Comparison of ENCODE assay signal across 7 mouse cellular contexts in the genomic region with DNA sequence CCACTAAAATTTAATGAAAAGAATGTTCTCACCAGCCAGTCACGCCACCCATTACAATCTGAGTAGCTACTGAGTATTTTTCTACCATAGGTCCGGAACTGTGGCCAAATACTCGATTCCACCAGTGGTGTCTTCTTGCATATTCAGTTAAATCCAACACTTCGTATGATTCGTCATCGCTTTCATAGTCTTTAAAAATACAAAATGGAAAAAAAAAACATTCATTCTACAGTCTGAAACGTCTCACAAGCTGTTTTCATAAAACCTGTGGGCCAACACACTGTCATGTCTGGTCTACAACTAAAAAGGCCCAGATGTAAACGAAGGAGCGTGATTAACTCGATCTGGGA. TPM values are rescaled to one million over a fixed set of nuclear protein-coding genes. Genes with fewer than 3 reads are reported as not detected.
DNase-seq lines count a peak whose midpoint lies in the region; ATAC-seq and TF ChIP-seq lines count a peak whose summit lies in the region.

No protein-coding gene starts in this region.

- 33% methylated on average over 10 of the region's 10 CpGs for WGBS in lung, adult 2 months
- WGBS in embryonic facial prominence, embryonic 15.5 days, result 28% methylated on average over 10 of the region's 10 CpGs
- WGBS in intestine, postnatal 0 days, result 39% methylated on average over 10 of the region's 10 CpGs
- WGBS in olfactory bulb, adult 2 months, result 22% methylated on average over 10 of the region's 10 CpGs

- ATAC-seq in embryonic facial prominence, embryonic 15.5 days (ENCODE audit: insufficient number of reproducible peaks, low FRiP score, low TSS enrichment, low read depth), result no peak
- no peak for ATAC-seq in intestine, postnatal 0 days

- H3K4me3 ChIP-seq in lung, adult 2 months (replicated peaks; ENCODE audit: extremely low read depth, low read depth, low read length), result peak overlapping the region; percentile 77
- H3K4me3 ChIP-seq in embryonic facial prominence, embryonic 15.5 days (replicated peaks), result peak overlapping the region; percentile 51
- H3K4me3 ChIP-seq in intestine, postnatal 0 days (ENCODE audit: low read depth, low read length), result peak overlapping the region; percentile 61
- H3K4me3 ChIP-seq in olfactory bulb, adult 2 months (ENCODE audit: insufficient read depth, low read depth, low read length), result peak overlapping the region; percentile 53

- H3K4me2 ChIP-seq in embryonic facial prominence, embryonic 15.5 days (replicated peaks), result peak overlapping the region; percentile 45
- peak overlapping the region; percentile 58 for H3K4me2 ChIP-seq in intestine, postnatal 0 days (replicated peaks; ENCODE audit: low read depth)

- no peaks in the 10 kb centered on the region for H3K9me3 ChIP-seq in embryonic facial prominence, embryonic 15.5 days (replicated peaks)
- H3K9me3 ChIP-seq in intestine, postnatal 0 days (ENCODE audit: control insufficient read depth), result no peaks in the 10 kb centered on the region

- H3K27ac ChIP-seq in embryonic facial prominence, embryonic 15.5 days (replicated peaks), result peak overlapping the region; percentile 89
- peak overlapping the region; percentile 76 for H3K27ac ChIP-seq in intestine, postnatal 0 days (ENCODE audit: low read depth, low read length)
- peak overlapping the region; percentile 88 for H3K27ac ChIP-seq in olfactory bulb, adult 2 months (ENCODE audit: insufficient read depth, low read depth, low read length)

- TF ChIP-seq CTCF in lung, adult 2 months (IDR thresholded peaks at IDR 0.05; ENCODE audit: insufficient read depth, low read length), result no peak
- no peak for TF ChIP-seq CTCF in intestine, postnatal 0 days (IDR thresholded peaks at IDR 0.05; ENCODE audit: low read depth)
- no peak for TF ChIP-seq CTCF in olfactory bulb, adult 2 months (IDR thresholded peaks at IDR 0.05; ENCODE audit: insufficient read depth, low read depth, low read length)

- no peak for DNase-seq in lung, adult 2 months
- DNase-seq in lung, postnatal 4 days, result no peak
- no peak for DNase-seq in testis, postnatal 10 days (ENCODE audit: low spot score)
- DNase-seq in gastrocnemius, adult 8-10 months (ENCODE audit: low spot score in 2 of 2), result no peak

- H3K27me3 ChIP-seq in embryonic facial prominence, embryonic 15.5 days, result no peaks in the 10 kb centered on the region
- H3K27me3 ChIP-seq in intestine, postnatal 0 days (replicated peaks; ENCODE audit: control insufficient read depth, insufficient read depth, low read length), result no peaks in the 10 kb centered on the region

- no peaks in the 10 kb centered on the region for H3K36me3 ChIP-seq in embryonic facial prominence, embryonic 15.5 days
- no peaks in the 10 kb centered on the region for H3K36me3 ChIP-seq in intestine, postnatal 0 days (ENCODE audit: control insufficient read depth, insufficient read depth)

- no peaks in the 10 kb centered on the region for H3K4me1 ChIP-seq in lung, adult 2 months (ENCODE audit: control insufficient read depth, insufficient read depth, low read length)
- H3K4me1 ChIP-seq in embryonic facial prominence, embryonic 15.5 days, result no peaks in the 10 kb centered on the region
- H3K4me1 ChIP-seq in intestine, postnatal 0 days (replicated peaks; ENCODE audit: control insufficient read depth, insufficient read depth, low read length), result no peaks in the 10 kb centered on the region
- no peaks in the 10 kb centered on the region for H3K4me1 ChIP-seq in olfactory bulb, adult 2 months (ENCODE audit: control insufficient read depth, insufficient read depth, low read length)

- H3K9ac ChIP-seq in embryonic facial prominence, embryonic 15.5 days, result 0 out of 2 replicates have a peak overlapping the region, but pooled peaks have one; percentile 35
- peak overlapping the region; percentile 59 for H3K9ac ChIP-seq in intestine, postnatal 0 days (ENCODE audit: low read depth, low read length)

- no peak for TF ChIP-seq POLR2A in lung, adult 2 months (IDR thresholded peaks at IDR 0.05; ENCODE audit: borderline replicate concordance, extremely low read depth, low read depth, low read length)
- TF ChIP-seq POLR2A in olfactory bulb, adult 2 months (IDR thresholded peaks at IDR 0.05; ENCODE audit: insufficient read depth, low read depth, low read length), result no peak

RNA-seq across cellular contexts. Expression of a gene that starts 0.9 kb away (rescaled TPM):
- polyA plus RNA-seq in lung, adult 2 months (2012; rRNA removed), result 12.5 and 15.1 TPM in 2 replicates
- 63.5 and 66.2 TPM in 2 replicates for polyA plus RNA-seq in embryonic facial prominence, embryonic 15.5 days (2015; fragmentation: Nextera tagmentation; extraction: Ambion mirVana)
- polyA plus RNA-seq in intestine, postnatal 0 days (2015; fragmentation: Nextera tagmentation; extraction: Ambion mirVana), result 22.0 and 23.3 TPM in 2 replicates
- polyA plus RNA-seq in olfactory bulb, adult 2 months (2012; ENCODE audit: insufficient read depth, insufficient read length, low replicate concordance, missing spikeins), result not detected in 2 replicates
- total RNA-seq in gastrocnemius, adult 8-10 months (2022), result 10 to 100 TPM; 28.6 to 32.5 (median 30.3) TPM
